In genomic region chr2:76961420-76962044, GRCm38 (mm10) we compare ENCODE assay signal across 24 mouse cellular contexts. TPM values are rescaled to one million over a fixed set of nuclear protein-coding genes. Genes with fewer than 3 reads are reported as not detected.
DNase-seq lines count a peak whose midpoint lies in the region; ATAC-seq and TF ChIP-seq lines count a peak whose summit lies in the region.
"Had no signal": no experiment of that assay in that cellular context is flagged by ENCODE, and none has a peak within 500 bp of the region (broad histone marks: within the 10 kb centered on the region; RNA-seq: fewer than 3 reads in every experiment).

No protein-coding gene starts in this region.

- no peak overlapping the region for H3K4me2 ChIP-seq in midbrain, embryonic 13.5 days (replicated peaks)
- H3K4me2 ChIP-seq in midbrain, postnatal 0 days (ENCODE audit: low read depth, low read length, poor library complexity, severe bottlenecking), result no peak overlapping the region
- H3K4me2 ChIP-seq in midbrain, embryonic 15.5 days, result no peak overlapping the region
- H3K4me2 ChIP-seq: embryonic facial prominence, embryonic 12.5 days; embryonic facial prominence, embryonic 15.5 days; forebrain, embryonic 12.5 days; forebrain, embryonic 15.5 days; heart, embryonic 11.5 days; hindbrain, embryonic 12.5 days; hindbrain, embryonic 15.5 days had no signal

- peak overlapping the region; percentile 44 for H3K4me3 ChIP-seq in gastrocnemius, adult 2 months
- no peak overlapping the region for H3K4me3 ChIP-seq in midbrain, embryonic 13.5 days (replicated peaks)
- no peak overlapping the region for H3K4me3 ChIP-seq in midbrain, postnatal 0 days (ENCODE audit: low read depth, low read length)
- no peak overlapping the region for H3K4me3 ChIP-seq in midbrain, embryonic 15.5 days
- H3K4me3 ChIP-seq: embryonic facial prominence, embryonic 12.5 days; embryonic facial prominence, embryonic 15.5 days; forebrain, embryonic 12.5 days; forebrain, embryonic 15.5 days; hindbrain, embryonic 12.5 days; hindbrain, embryonic 15.5 days had no signal

- no peak for TF ChIP-seq CTCF in gastrocnemius, adult 2 months (IDR thresholded peaks at IDR 0.05)
- TF ChIP-seq CTCF in midbrain, postnatal 0 days (IDR thresholded peaks at IDR 0.05), result no peak

- H3K4me1 ChIP-seq in midbrain, embryonic 13.5 days (replicated peaks), result no peaks in the 10 kb centered on the region
- no peaks in the 10 kb centered on the region for H3K4me1 ChIP-seq in midbrain, postnatal 0 days (ENCODE audit: insufficient read depth, low read length)
- H3K4me1 ChIP-seq in midbrain, embryonic 15.5 days, result no peaks in the 10 kb centered on the region
- H3K4me1 ChIP-seq: embryonic facial prominence, embryonic 12.5 days; embryonic facial prominence, embryonic 15.5 days; forebrain, embryonic 12.5 days; forebrain, embryonic 15.5 days; hindbrain, embryonic 12.5 days; hindbrain, embryonic 15.5 days had no signal

- peak; percentile 40; the same call in 1 of the 2 replicates for ATAC-seq in midbrain, embryonic 13.5 days
- no peak for ATAC-seq in midbrain, postnatal 0 days (ENCODE audit: low FRiP score)
- ATAC-seq in midbrain, embryonic 15.5 days (replicated peaks), result 0 out of 2 replicates have a peak, but pooled peaks have one; percentile 56
- ATAC-seq: forebrain, embryonic 15.5 days; Patski had no signal

- no peak overlapping the region for H3K27ac ChIP-seq in gastrocnemius, adult 2 months
- H3K27ac ChIP-seq in midbrain, embryonic 13.5 days, result no peak overlapping the region
- no peak overlapping the region for H3K27ac ChIP-seq in midbrain, postnatal 0 days (ENCODE audit: low read depth, low read length)
- H3K27ac ChIP-seq in midbrain, embryonic 15.5 days, result 0 out of 2 replicates have a peak overlapping the region, but pooled peaks have one; percentile 27
- H3K27ac ChIP-seq: embryonic facial prominence, embryonic 12.5 days; embryonic facial prominence, embryonic 15.5 days; forebrain, embryonic 12.5 days; forebrain, embryonic 15.5 days; hindbrain, embryonic 12.5 days; hindbrain, embryonic 15.5 days had no signal

- DNase-seq in gastrocnemius, adult 2 months, result no peak
- DNase-seq in gastrocnemius, adult 8-10 months (ENCODE audit: low spot score in 2 of 2), result no peak
- no peak for DNase-seq in midbrain, postnatal 0 days (ENCODE audit: low spot score)
- DNase-seq in layer of hippocampus, adult 9-11 months, result no peak
- DNase-seq: adrenal gland, postnatal 10 days; adrenal gland, postnatal 36 days; B cell, adult 2 months; cerebellum, adult 11 months; cerebellum, adult 2 months; cerebellum, adult 9-11 months; cerebellum, postnatal 25 days; gastrocnemius, postnatal 25 days had no signal

- no peak overlapping the region for H3K9ac ChIP-seq in midbrain, embryonic 13.5 days (replicated peaks)
- no peak overlapping the region for H3K9ac ChIP-seq in midbrain, postnatal 0 days (replicated peaks; ENCODE audit: low read length, poor library complexity, severe bottlenecking)
- H3K9ac ChIP-seq in midbrain, embryonic 15.5 days, result no peak overlapping the region
- H3K9ac ChIP-seq: embryonic facial prominence, embryonic 12.5 days; embryonic facial prominence, embryonic 15.5 days; forebrain, embryonic 12.5 days; forebrain, embryonic 15.5 days; hindbrain, embryonic 12.5 days; hindbrain, embryonic 15.5 days had no signal

- 61% methylated on average over 10 of the region's 10 CpGs for WGBS in midbrain, embryonic 13.5 days
- WGBS in midbrain, postnatal 0 days, result 48% methylated on average over 10 of the region's 10 CpGs
- 55% methylated on average over 10 of the region's 10 CpGs for WGBS in midbrain, embryonic 15.5 days

- no peaks in the 10 kb centered on the region for H3K36me3 ChIP-seq in midbrain, embryonic 13.5 days
- no peaks in the 10 kb centered on the region for H3K36me3 ChIP-seq in midbrain, postnatal 0 days (ENCODE audit: insufficient read depth, low read length)
- H3K36me3 ChIP-seq in midbrain, embryonic 15.5 days (replicated peaks), result no peaks in the 10 kb centered on the region
- H3K36me3 ChIP-seq: embryonic facial prominence, embryonic 12.5 days; embryonic facial prominence, embryonic 15.5 days; forebrain, embryonic 12.5 days; forebrain, embryonic 15.5 days; G1E; hindbrain, embryonic 12.5 days; hindbrain, embryonic 15.5 days had no signal

- intact Hi-C loops in gastrocnemius, adult 2 months (cut with DNase I), result no loop called here

- H3K9me3 ChIP-seq in midbrain, embryonic 13.5 days, result no peaks in the 10 kb centered on the region
- no peaks in the 10 kb centered on the region for H3K9me3 ChIP-seq in midbrain, postnatal 0 days (ENCODE audit: low read length)
- H3K9me3 ChIP-seq in midbrain, embryonic 15.5 days, result no peaks in the 10 kb centered on the region
- H3K9me3 ChIP-seq: embryonic facial prominence, embryonic 12.5 days; embryonic facial prominence, embryonic 15.5 days; forebrain, embryonic 12.5 days; forebrain, embryonic 15.5 days; hindbrain, embryonic 12.5 days; hindbrain, embryonic 15.5 days had no signal

- H3K27me3 ChIP-seq in midbrain, embryonic 13.5 days, result no peaks in the 10 kb centered on the region
- H3K27me3 ChIP-seq in midbrain, postnatal 0 days (ENCODE audit: insufficient read depth, low read length), result no peaks in the 10 kb centered on the region
- H3K27me3 ChIP-seq in midbrain, embryonic 15.5 days (replicated peaks), result no peaks in the 10 kb centered on the region
- H3K27me3 ChIP-seq: CH12.LX; embryonic facial prominence, embryonic 12.5 days; embryonic facial prominence, embryonic 15.5 days; forebrain, embryonic 12.5 days; forebrain, embryonic 15.5 days; hindbrain, embryonic 12.5 days; hindbrain, embryonic 15.5 days had no signal

RNA-seq across cellular contexts. Expression of gene Ttn, which starts 20.8 kb away (rescaled TPM):
- total RNA-seq in gastrocnemius, adult 2 months (2021), result 1,000 to 10,000 TPM; 6,941 to 7,187 TPM
- total RNA-seq in gastrocnemius, adult 8-10 months (2022), result over 10,000 TPM in 1 of 4 experiments, 1,000 to 10,000 TPM in 3; 5,242 to 10,811 (median 7,168) TPM
- 0.30 and 0.44 TPM in 2 replicates for polyA plus RNA-seq in midbrain, embryonic 13.5 days (2015; fragmentation: Nextera tagmentation; extraction: Ambion mirVana)
- total RNA-seq in midbrain, postnatal 0 days (2014; rRNA removed), result 0.47 and 0.99 TPM in 2 replicates
- 0.41 and 0.54 TPM in 2 replicates for polyA plus RNA-seq in midbrain, postnatal 0 days (2015; fragmentation: Nextera tagmentation; extraction: Ambion mirVana)
- polyA plus RNA-seq in midbrain, embryonic 15.5 days (2015; fragmentation: Nextera tagmentation; extraction: Ambion mirVana), result 0.40 and 1.0 TPM in 2 replicates
- polyA plus RNA-seq: G1E had no signal

Comparison
In these comparisons a context has a peak if more than half of its experiments do, and no peak if none do; other contexts are left out.
1. RNA of gene Ttn, which starts 20.8 kb away (total RNA-seq): 5,242 to 10,811 TPM in gastrocnemius, adult 8-10 months and 6,941 to 7,187 TPM in gastrocnemius, adult 2 months; 0.47 to 0.99 TPM in midbrain, postnatal 0 days; every median in the first group is over 1,000 times any median in the second.